ENCODE assay signal across 16 mouse cellular contexts in the genomic region with DNA sequence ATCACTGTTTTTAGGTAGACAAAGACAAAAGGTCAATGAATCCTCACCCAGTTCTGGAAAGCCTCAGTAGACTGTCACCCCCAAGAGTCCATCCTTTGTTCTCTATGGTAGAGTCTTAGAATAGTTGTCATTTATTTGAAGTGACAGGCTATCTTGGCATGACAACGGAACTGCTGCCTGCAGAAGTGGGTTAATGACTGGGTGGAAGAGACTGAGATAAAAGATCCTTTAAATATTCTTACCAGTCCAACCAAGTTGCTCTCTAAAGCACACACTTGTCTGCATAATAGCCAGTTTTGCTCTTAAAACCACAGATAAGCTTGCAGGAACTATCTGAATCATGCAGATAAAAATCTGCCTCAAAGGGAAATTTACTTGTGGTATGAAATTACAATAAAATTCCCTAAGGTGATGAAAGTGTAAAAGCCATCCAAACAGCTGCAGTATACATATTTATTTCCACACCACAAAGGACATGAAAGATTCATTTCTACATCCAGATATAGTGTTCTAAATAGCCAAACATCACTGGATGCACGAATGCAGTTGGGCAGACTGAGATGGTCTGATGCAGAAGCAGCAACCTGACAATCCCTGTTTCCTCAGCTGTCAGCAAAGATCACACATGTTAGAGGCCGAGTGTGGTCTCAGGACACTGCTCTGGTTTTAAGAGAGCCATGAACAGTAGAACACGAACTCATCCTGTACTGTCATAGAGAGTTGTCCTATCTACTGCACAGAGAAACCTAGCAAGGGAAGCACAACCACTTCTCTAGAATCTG.
DNase-seq lines count a peak whose midpoint lies in the region; ATAC-seq and TF ChIP-seq lines count a peak whose summit lies in the region.
"Had no signal": no experiment of that assay in that cellular context is flagged by ENCODE, and none has a peak within 500 bp of the region (broad histone marks: within the 10 kb centered on the region; RNA-seq: fewer than 3 reads in every experiment).

No protein-coding gene starts in this region.

- 0 out of 2 replicates have a peak overlapping the region, but pooled peaks have one; percentile 6 for H3K4me2 ChIP-seq in heart, embryonic 14.5 days (ENCODE audit: low read length)
- H3K4me2 ChIP-seq in hindbrain, embryonic 12.5 days (replicated peaks) = no peak overlapping the region
- no peak overlapping the region for H3K4me2 ChIP-seq in neural tube, embryonic 13.5 days
- H3K4me2 ChIP-seq: embryonic facial prominence, embryonic 13.5 days; limb, embryonic 15.5 days; lung, embryonic 15.5 days had no signal

- H3K9ac ChIP-seq in heart, embryonic 14.5 days (ENCODE audit: low read length) = no peak overlapping the region
- H3K9ac ChIP-seq in hindbrain, embryonic 12.5 days = no peak overlapping the region
- no peak overlapping the region for H3K9ac ChIP-seq in neural tube, embryonic 13.5 days
- H3K9ac ChIP-seq: embryonic facial prominence, embryonic 13.5 days; limb, embryonic 15.5 days; lung, embryonic 15.5 days had no signal

- no peak overlapping the region for H3K4me3 ChIP-seq in heart, embryonic 14.5 days (ENCODE audit: control insufficient read depth in 1 of 2, insufficient read depth in 1 of 2, low read depth in 1 of 2, low read length in 2 of 2)
- no peak overlapping the region for H3K4me3 ChIP-seq in G1E (ENCODE audit: low read depth, low read length)
- no peak overlapping the region for H3K4me3 ChIP-seq in hindbrain, embryonic 12.5 days
- no peak overlapping the region for H3K4me3 ChIP-seq in neural tube, embryonic 13.5 days
- H3K4me3 ChIP-seq: embryonic facial prominence, embryonic 13.5 days; limb, embryonic 15.5 days; lung, embryonic 15.5 days had no signal

- 32% methylated on average over 4 of the region's 4 CpGs for WGBS in heart, embryonic 14.5 days
- WGBS in hindbrain, embryonic 12.5 days = 53% methylated on average over 4 of the region's 4 CpGs
- WGBS in neural tube, embryonic 13.5 days = 66% methylated on average over 4 of the region's 4 CpGs

- H3K36me3 ChIP-seq in heart, embryonic 14.5 days (ENCODE audit: control insufficient read depth, insufficient read depth, low read length) = no peaks in the 10 kb centered on the region
- no peaks in the 10 kb centered on the region for H3K36me3 ChIP-seq in G1E (replicated peaks)
- H3K36me3 ChIP-seq in hindbrain, embryonic 12.5 days = no peaks in the 10 kb centered on the region
- H3K36me3 ChIP-seq in neural tube, embryonic 13.5 days = no peaks in the 10 kb centered on the region
- H3K36me3 ChIP-seq: embryonic facial prominence, embryonic 13.5 days; limb, embryonic 15.5 days; lung, embryonic 15.5 days had no signal

- TF ChIP-seq CTCF in G1E (IDR thresholded peaks at IDR 0.05; ENCODE audit: low read depth, low read length) = no peak

- H3K4me1 ChIP-seq in heart, embryonic 14.5 days (ENCODE audit: control insufficient read depth in 2 of 2, insufficient read depth in 2 of 2, low read length in 2 of 2) = peaks cover 5 to 10% of the 10 kb centered on the region in 2 experiments; a peak in 3 of 4 replicates
- H3K4me1 ChIP-seq in G1E (ENCODE audit: insufficient read depth, low read depth, low read length) = peaks cover 17% of the 10 kb centered on the region
- peaks cover 17% of the 10 kb centered on the region for H3K4me1 ChIP-seq in hindbrain, embryonic 12.5 days
- H3K4me1 ChIP-seq in neural tube, embryonic 13.5 days (replicated peaks) = peaks cover 18% of the 10 kb centered on the region
- H3K4me1 ChIP-seq: limb, embryonic 15.5 days; lung, embryonic 15.5 days had no signal

- DNase-seq in heart, adult 18-20 months = no peak
- no peak for DNase-seq in G1E (ENCODE audit: low spot score)
- DNase-seq in spleen, postnatal 36 days (ENCODE audit: low spot score in 2 of 2) = no peak
- DNase-seq in spleen, postnatal 10 days (ENCODE audit: low spot score in 2 of 2) = no peak
- DNase-seq in adrenal gland, adult 18-20 months (ENCODE audit: low spot score in 2 of 2) = no peak
- DNase-seq: cerebellum, postnatal 10 days; heart, postnatal 36 days; kidney, adult 9 months; layer of hippocampus, postnatal 36 days; right cerebral cortex, postnatal 25 days had no signal

- no peaks in the 10 kb centered on the region for H3K9me3 ChIP-seq in heart, embryonic 14.5 days (ENCODE audit: control insufficient read depth, low read length)
- no peaks in the 10 kb centered on the region for H3K9me3 ChIP-seq in G1E (replicated peaks)
- H3K9me3 ChIP-seq in hindbrain, embryonic 12.5 days (replicated peaks) = no peaks in the 10 kb centered on the region
- no peaks in the 10 kb centered on the region for H3K9me3 ChIP-seq in neural tube, embryonic 13.5 days
- H3K9me3 ChIP-seq: embryonic facial prominence, embryonic 13.5 days; limb, embryonic 15.5 days; lung, embryonic 15.5 days had no signal

- no peak overlapping the region; a peak in 1 of 4 replicates for H3K27ac ChIP-seq in heart, embryonic 14.5 days (replicated peaks in 1 of 2; ENCODE audit: control insufficient read depth in 1 of 2, insufficient read depth in 1 of 2, low read depth in 2 of 2, low read length in 2 of 2)
- peak overlapping the region; percentile 45; the same call in 1 of the 2 replicates for H3K27ac ChIP-seq in hindbrain, embryonic 12.5 days
- peak overlapping the region; percentile 38; the same call in 1 of the 2 replicates for H3K27ac ChIP-seq in neural tube, embryonic 13.5 days (replicated peaks)
- H3K27ac ChIP-seq: embryonic facial prominence, embryonic 13.5 days; limb, embryonic 15.5 days; lung, embryonic 15.5 days had no signal

- ATAC-seq in heart, embryonic 14.5 days (ENCODE audit: insufficient number of reproducible peaks, insufficient read depth, low FRiP score, low read depth) = no peak
- peak; percentile 76 for ATAC-seq in G1E (ENCODE audit: extremely low read depth, insufficient number of reproducible peaks, low FRiP score, poor library complexity, severe bottlenecking)
- ATAC-seq in hindbrain, embryonic 12.5 days (ENCODE audit: low FRiP score) = peak; percentile 77; the same call in 1 of the 2 replicates
- ATAC-seq in neural tube, embryonic 13.5 days (ENCODE audit: low read depth) = no peak

- H3K27me3 ChIP-seq in heart, embryonic 14.5 days (ENCODE audit: control insufficient read depth, insufficient read depth, low read length) = no peaks in the 10 kb centered on the region
- H3K27me3 ChIP-seq in G1E (ENCODE audit: insufficient read depth, low read length) = peaks cover 3% of the 10 kb centered on the region; the same call in 1 of the 2 replicates
- no peaks in the 10 kb centered on the region for H3K27me3 ChIP-seq in hindbrain, embryonic 12.5 days
- no peaks in the 10 kb centered on the region for H3K27me3 ChIP-seq in neural tube, embryonic 13.5 days
- H3K27me3 ChIP-seq: embryonic facial prominence, embryonic 13.5 days; limb, embryonic 15.5 days; lung, embryonic 15.5 days had no signal

Comparison
In these comparisons a context has a peak if more than half of its experiments do, and no peak if none do; other contexts are left out.
1. ATAC-seq: peak in G1E (single experiment) and hindbrain, embryonic 12.5 days (single experiment); none in heart, embryonic 14.5 days (single experiment) and neural tube, embryonic 13.5 days (single experiment).
2. H3K27ac ChIP-seq: peak in hindbrain, embryonic 12.5 days (single experiment) and neural tube, embryonic 13.5 days (single experiment); none in heart, embryonic 14.5 days (0 of 2).